Mouse (Mus musculus): ENCODE measurements at regions not wholly inside any gene's neighbourhood (a gene's known extent, or its start where the extent isn't known, plus 50 kb on each side); places are given as distances from the start of the nearest gene placed in this dataset.

- no peaks in the 10 kb centered on the region for H3K4me1 ChIP-seq (ENCODE audit: control insufficient read depth, insufficient read depth, low read length)
- intact Hi-C loops (cut with DNase I) = no loop called here
- TF ChIP-seq EP300 (IDR thresholded peaks at IDR 0.05; ENCODE audit: insufficient read depth, low read depth, low read length) = no peak
- no peak for TF ChIP-seq CTCF (IDR thresholded peaks at IDR 0.05)
- TF ChIP-seq POLR2A (IDR thresholded peaks at IDR 0.05; ENCODE audit: insufficient read depth, low read depth, low read length) = no peak
Observed at GRCm38 (mm10) chr4:29152134-29152867, 339.4 kb downstream of the Epha7 start.

GRCm38 (mm10) chr4:29182494-29182893 lies 369.6 kb downstream of the Epha7 start:
- 69% methylated on average over 2 of the region's 2 CpGs for WGBS
- Histone ChIP-seq H3K27ac (no peak overlapping the region), H3K4me1 (ENCODE audit: control insufficient read depth, insufficient read depth, low read length) (no peaks in the 10 kb centered on the region), H3K79me2 (replicated peaks; ENCODE audit: control insufficient read depth, insufficient read depth, low read length) (no peaks in the 10 kb centered on the region), H3K27me3 (ENCODE audit: control insufficient read depth, insufficient read depth, low read length) (no peaks in the 10 kb centered on the region), H3K4me3 (no peak overlapping the region), H3K9ac (ENCODE audit: low read depth, low read length) (no peak overlapping the region), H3K36me3 (ENCODE audit: control insufficient read depth, insufficient read depth, low read length) (no peaks in the 10 kb centered on the region)
- TF ChIP-seq CTCF (IDR thresholded peaks at IDR 0.05) = no peak
- TF ChIP-seq EP300 (IDR thresholded peaks at IDR 0.05; ENCODE audit: insufficient read depth, low read depth, low read length) = no peak
- TF ChIP-seq POLR2A (IDR thresholded peaks at IDR 0.05; ENCODE audit: insufficient read depth, low read depth, low read length) = no peak
- no peak for DNase-seq
- intact Hi-C loops (cut with DNase I) = no loop called here

More at GRCm38 (mm10) chr4:29152134-29152867, 339.4 kb downstream of the Epha7 start:
- H3K4me3 ChIP-seq = no peak overlapping the region
- no peak overlapping the region for H3K27ac ChIP-seq
- no peaks in the 10 kb centered on the region for H3K36me3 ChIP-seq (ENCODE audit: control insufficient read depth, insufficient read depth, low read length)
- no peak for DNase-seq
- H3K79me2 ChIP-seq (replicated peaks; ENCODE audit: control insufficient read depth, insufficient read depth, low read length) = no peaks in the 10 kb centered on the region
- no peak overlapping the region for H3K9ac ChIP-seq (ENCODE audit: low read depth, low read length)
- 63% methylated on average over 6 of the region's 6 CpGs for WGBS
- H3K27me3 ChIP-seq (ENCODE audit: control insufficient read depth, insufficient read depth, low read length) = no peaks in the 10 kb centered on the region

- TF ChIP-seq EP300 (IDR thresholded peaks at IDR 0.05; ENCODE audit: insufficient read depth, low read depth, low read length) = no peak
- Histone ChIP-seq H3K4me3 (no peak overlapping the region), H3K36me3 (ENCODE audit: control insufficient read depth, insufficient read depth, low read length) (no peaks in the 10 kb centered on the region), H3K4me1 (ENCODE audit: control insufficient read depth, insufficient read depth, low read length) (no peaks in the 10 kb centered on the region), H3K79me2 (replicated peaks; ENCODE audit: control insufficient read depth, insufficient read depth, low read length) (no peaks in the 10 kb centered on the region), H3K27ac (no peak overlapping the region), H3K9ac (ENCODE audit: low read depth, low read length) (no peak overlapping the region), H3K27me3 (ENCODE audit: control insufficient read depth, insufficient read depth, low read length) (no peaks in the 10 kb centered on the region)
- intact Hi-C loops (cut with DNase I) = no loop called here
- no peak for DNase-seq
Observed at GRCm38 (mm10) chr4:29183411-29183810, 370.5 kb downstream of the Epha7 start.

GRCm38 (mm10) chr4:29183818-29184217 lies 370.9 kb downstream of the Epha7 start:
- Histone ChIP-seq H3K36me3 (ENCODE audit: control insufficient read depth, insufficient read depth, low read length) (no peaks in the 10 kb centered on the region), H3K79me2 (replicated peaks; ENCODE audit: control insufficient read depth, insufficient read depth, low read length) (no peaks in the 10 kb centered on the region), H3K4me1 (ENCODE audit: control insufficient read depth, insufficient read depth, low read length) (no peaks in the 10 kb centered on the region), H3K27me3 (ENCODE audit: control insufficient read depth, insufficient read depth, low read length) (no peaks in the 10 kb centered on the region), H3K9ac (ENCODE audit: low read depth, low read length) (no peak overlapping the region), H3K27ac (no peak overlapping the region), H3K4me3 (no peak overlapping the region)
- TF ChIP-seq POLR2A (IDR thresholded peaks at IDR 0.05; ENCODE audit: insufficient read depth, low read depth, low read length) = no peak
- no peak for TF ChIP-seq EP300 (IDR thresholded peaks at IDR 0.05; ENCODE audit: insufficient read depth, low read depth, low read length)
- 75% methylated on average over 2 of the region's 2 CpGs for WGBS
- intact Hi-C loops (cut with DNase I) = no loop called here
- no peak for DNase-seq

- H3K4me1 ChIP-seq (ENCODE audit: control insufficient read depth, insufficient read depth, low read length) = no peaks in the 10 kb centered on the region
- no peak overlapping the region for H3K27ac ChIP-seq
- no peak overlapping the region for H3K9ac ChIP-seq (ENCODE audit: low read depth, low read length)
- intact Hi-C loops (cut with DNase I) = no loop called here
- no peaks in the 10 kb centered on the region for H3K27me3 ChIP-seq (ENCODE audit: control insufficient read depth, insufficient read depth, low read length)
- TF ChIP-seq POLR2A (IDR thresholded peaks at IDR 0.05; ENCODE audit: insufficient read depth, low read depth, low read length) (no peak), CTCF (IDR thresholded peaks at IDR 0.05) (no peak), EP300 (IDR thresholded peaks at IDR 0.05; ENCODE audit: insufficient read depth, low read depth, low read length) (no peak)
- no peak overlapping the region for H3K4me3 ChIP-seq
- no peaks in the 10 kb centered on the region for H3K36me3 ChIP-seq (ENCODE audit: control insufficient read depth, insufficient read depth, low read length)
- H3K79me2 ChIP-seq (replicated peaks; ENCODE audit: control insufficient read depth, insufficient read depth, low read length) = no peaks in the 10 kb centered on the region
- DNase-seq = no peak
Observed at GRCm38 (mm10) chr4:29200976-29201375, 388.0 kb downstream of the Epha7 start.

Measured in heart, adult 2 months (tissue).